Mouse (Mus musculus) MN1 (cell line): ENCODE data around the gene Pip4k2b.
A peak's percentile ranks its signal among the peaks of the same experiment; 100 is the strongest.
"Not testable (repeated sequence)": the region's sequence is repeated elsewhere in the genome, so short reads cannot be mapped to it uniquely, and the experiment has no call there.

Experiments used
- DNase-seq: peaks from one replicate; pipeline ENCODE4 v3.0.0-alpha.2; 2016; ENCODE audit warnings: low spot score

Pip4k2b gene

GRCm38 (mm10) chr11:97753277-97753676 lies 8.8 kb upstream of the Pip4k2b start:
- no peak for DNase-seq

DNA sequence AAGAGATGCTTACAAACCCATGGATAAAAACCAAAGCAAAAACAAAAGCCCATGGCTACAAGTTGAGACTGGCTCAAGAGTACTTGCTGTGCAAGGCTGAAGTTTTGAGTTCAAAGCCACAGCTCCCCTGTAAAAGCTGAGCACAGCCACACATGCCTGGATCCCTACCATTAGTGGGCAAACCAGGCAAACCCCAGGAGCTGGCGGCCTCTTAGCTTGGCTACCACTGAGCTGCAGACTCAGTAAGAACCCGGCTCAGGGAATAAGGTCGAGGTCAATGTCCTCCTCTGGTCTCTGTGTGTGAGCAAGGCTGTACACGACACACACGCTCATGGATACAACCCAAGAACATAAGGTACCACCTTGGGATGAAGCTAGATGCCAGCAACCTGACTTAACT lies 4.0 kb upstream of the Pip4k2b start:
- DNase-seq = no peak

DNA sequence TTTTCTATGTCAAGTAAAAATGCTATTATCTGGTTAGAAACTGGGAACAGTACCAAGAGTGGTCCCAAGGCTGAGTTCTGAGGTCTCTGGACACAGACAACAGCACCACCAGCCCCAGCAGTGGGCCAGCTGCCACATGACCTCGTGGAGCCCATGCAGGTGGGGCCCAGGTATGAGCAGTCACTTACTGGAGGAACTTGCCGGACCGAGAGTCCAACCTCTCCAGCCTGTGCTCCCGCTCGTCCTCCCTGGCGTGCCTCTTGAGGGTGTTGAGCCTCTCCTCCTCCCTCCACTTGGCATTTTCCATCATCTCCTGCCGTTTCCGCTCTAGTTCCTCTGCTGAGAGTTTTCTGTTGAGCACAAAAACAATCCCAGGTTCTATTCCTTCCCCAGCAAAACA lies 3.3 kb upstream of the Pip4k2b start:
- no peak for DNase-seq

DNA sequence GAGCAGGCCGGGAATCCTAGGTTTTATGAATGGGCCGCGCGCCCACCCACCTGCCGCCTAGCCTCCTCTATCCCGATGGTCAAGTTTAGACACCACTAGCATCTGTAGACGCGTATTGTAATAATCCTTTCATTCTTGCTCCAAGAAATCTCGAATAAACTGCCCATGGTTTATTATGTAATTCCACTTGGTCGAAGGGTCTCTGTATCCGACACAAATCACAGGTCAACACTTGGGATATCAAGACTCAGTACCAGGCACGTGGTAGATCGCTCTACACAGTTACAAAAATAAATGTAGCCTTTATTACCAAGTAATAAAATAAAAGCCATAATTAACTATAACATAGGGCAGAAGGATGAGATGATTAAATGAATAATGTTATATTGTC lies 822 bp upstream of the Pip4k2b start:
- no peak for DNase-seq

- DNase-seq = peak; percentile 98
These were observed 320 bp upstream of the Pip4k2b start for GRCm38 (mm10) chr11:97744718-97745330.

- DNase-seq = no peak
These were observed 1.1 kb downstream of the Pip4k2b start for GRCm38 (mm10) chr11:97743423-97743822.

- no peak for DNase-seq
These were observed 1.9 kb downstream of the Pip4k2b start for GRCm38 (mm10) chr11:97742591-97742990.

DNA sequence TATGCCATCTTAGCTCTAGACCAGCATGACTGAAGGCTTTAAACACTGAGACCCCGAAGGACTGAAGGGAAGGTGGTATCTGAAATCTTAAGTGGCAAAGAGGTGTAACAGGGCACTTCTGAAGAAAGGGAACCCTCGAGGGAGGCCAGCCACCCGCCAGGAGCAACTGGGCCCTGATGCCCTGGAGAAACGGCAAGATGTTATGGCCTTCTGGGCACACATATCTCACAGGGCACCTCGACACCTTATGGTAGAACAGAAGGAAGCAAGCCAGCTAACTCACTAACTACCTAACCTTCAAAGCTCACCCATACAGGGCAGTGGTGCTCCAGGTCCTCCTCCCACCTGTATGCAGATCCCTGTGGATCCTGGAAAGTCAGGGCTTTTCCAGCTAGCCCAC lies 2.3 kb downstream of the Pip4k2b start:
- DNase-seq = no peak

GRCm38 (mm10) chr11:97740190-97740589 lies 4.3 kb downstream of the Pip4k2b start:
- DNase-seq = no peak

- DNase-seq = no peak
These were observed 5.3 kb downstream of the Pip4k2b start for GRCm38 (mm10) chr11:97739155-97739554.

- DNase-seq = no peak
These were observed 5.8 kb downstream of the Pip4k2b start for GRCm38 (mm10) chr11:97738703-97739102.

- no peak for DNase-seq
These were observed 6.9 kb downstream of the Pip4k2b start for GRCm38 (mm10) chr11:97737600-97737999.

DNA sequence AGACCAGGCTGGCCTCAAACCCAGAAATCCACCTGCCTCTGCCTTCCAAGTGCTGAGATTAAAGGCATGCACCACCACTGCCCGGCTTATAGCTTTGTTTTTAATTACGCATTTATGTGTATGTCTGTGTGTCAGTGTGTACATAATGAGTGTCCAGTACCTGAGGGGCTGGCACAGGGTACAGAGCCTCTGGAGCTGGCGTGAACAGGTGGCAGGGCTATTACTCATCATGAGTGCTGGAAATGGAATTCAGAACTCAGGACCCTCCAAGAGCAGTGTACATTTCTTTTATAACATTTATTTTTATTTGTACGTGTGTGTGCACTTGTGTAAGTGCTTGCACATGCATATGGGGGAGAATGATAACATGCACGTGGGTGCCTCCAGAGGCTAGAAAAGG lies 7.9 kb downstream of the Pip4k2b start:
- DNase-seq = no peak

DNA sequence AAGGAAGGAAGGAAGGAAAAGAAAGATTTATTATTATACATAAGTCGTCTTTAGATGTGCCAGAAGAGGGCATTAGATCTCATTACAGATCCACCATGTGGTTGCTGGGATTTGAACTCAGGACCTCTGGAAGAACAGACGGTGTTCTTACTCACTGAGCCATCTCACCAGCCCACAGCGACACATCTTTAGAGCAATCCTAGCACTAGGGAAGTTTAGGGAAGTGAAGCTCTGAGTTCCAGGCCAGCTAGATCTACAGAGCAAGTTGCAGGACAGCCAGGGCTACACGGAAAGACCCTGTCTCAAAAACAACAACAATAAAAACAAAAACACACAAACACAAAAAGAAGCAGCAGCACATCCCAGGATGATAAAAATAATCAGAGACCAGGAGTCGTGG lies 9.7 kb downstream of the Pip4k2b start:
- DNase-seq = not testable (repeated sequence)

DNA sequence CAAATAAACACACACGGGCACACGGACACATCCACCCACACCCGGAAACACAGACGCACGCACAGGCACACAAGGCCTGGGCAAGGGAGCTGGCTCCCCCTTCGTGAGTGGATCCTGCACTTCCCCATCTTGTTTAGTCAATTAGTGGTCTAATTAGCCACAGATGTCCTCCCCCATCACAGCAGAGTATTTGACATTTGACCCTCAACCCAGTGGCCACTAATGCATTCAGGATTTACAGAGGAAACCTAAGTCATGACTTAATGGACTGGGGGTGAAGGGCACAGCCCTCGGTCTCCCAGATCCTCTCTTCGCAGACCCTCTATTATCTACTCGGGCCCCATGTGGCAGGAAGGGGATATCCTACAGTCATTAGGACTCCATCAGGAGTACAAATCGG lies 10.8 kb downstream of the Pip4k2b start:
- no peak for DNase-seq

GRCm38 (mm10) chr11:97728730-97729129 lies 15.8 kb downstream of the Pip4k2b start:
- peak; percentile 56 for DNase-seq

DNA sequence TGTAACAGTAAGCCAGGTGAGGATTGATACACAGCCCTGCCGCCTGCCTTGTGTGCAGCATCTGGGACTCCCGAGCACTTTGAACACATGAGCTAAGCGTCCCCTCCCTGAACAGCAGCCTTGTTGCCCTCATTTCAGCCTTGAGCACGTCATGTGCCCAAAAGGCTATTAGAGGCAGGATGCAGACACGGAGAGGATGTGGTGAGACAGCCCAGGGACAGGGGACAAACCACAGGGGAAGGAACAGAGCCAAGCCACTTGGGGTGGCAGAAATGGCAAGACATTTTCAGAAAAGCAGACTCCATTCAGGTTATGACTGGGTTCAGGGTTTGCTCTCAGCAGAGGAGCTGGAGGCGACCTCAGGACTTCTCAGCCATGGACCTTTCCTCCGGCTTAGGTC lies 16.2 kb downstream of the Pip4k2b start:
- DNase-seq = peak; percentile 57

- DNase-seq = no peak
These were observed 20.8 kb downstream of the Pip4k2b start for GRCm38 (mm10) chr11:97723709-97724108.

- DNase-seq = no peak
These were observed 23.2 kb downstream of the Pip4k2b start for GRCm38 (mm10) chr11:97721338-97721737.

GRCm38 (mm10) chr11:97719041-97719440 lies 25.5 kb downstream of the Pip4k2b start:
- DNase-seq = no peak

DNA sequence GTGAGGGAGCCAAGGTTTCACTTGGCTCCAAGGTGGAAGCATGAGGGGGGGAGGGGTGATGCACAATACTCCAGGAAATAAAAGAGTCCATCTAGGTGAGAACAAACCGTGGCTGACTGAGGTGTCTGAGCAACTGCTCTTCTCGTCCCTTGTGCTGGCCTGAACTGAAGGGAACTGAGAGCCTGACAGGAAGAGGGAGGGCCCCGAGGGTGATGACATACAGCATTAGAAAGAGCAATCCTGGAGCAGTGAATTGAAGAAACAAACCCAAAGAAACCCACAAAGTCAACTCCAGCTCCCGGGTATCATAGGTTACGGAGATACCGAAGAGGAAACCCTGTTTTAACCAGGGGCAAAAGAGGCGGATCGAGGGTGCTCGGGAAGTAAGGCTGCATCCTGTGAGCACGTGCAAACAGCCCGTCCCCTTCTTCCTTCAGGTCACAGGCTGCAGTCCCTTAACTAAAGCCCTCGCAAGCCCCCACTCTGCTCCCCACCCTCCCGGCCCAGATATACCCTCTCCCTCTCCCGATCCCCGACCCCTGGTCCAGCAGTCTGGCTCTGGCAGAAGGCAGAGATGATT lies 26.1 kb downstream of the Pip4k2b start:
- no peak for DNase-seq

- no peak for DNase-seq
These were observed 26.9 kb downstream of the Pip4k2b start for GRCm38 (mm10) chr11:97717369-97718280.

GRCm38 (mm10) chr11:97716021-97716420 lies 28.5 kb downstream of the Pip4k2b start:
- DNase-seq = no peak
